Mouse (Mus musculus) hindbrain, embryonic 11.5 days (tissue): Measurements from ENCODE around the gene Aplp1. TPM values are rescaled to one million over a fixed set of nuclear protein-coding genes. Genes with fewer than 3 reads are reported as not detected.
A peak's percentile ranks its signal among the peaks of the same experiment; 100 is the strongest.

Source experiments
- ATAC-seq: fragments of 200-750 bp; cut with Nextera tagmentation; 2 replicates; pipeline ENCODE4 v1.8.0; 2017; ENCODE audit warnings: mild to moderate bottlenecking, moderate TSS enrichment, moderate library complexity; ENCODE audit not compliant: low FRiP score
- DNase-seq: peaks from one replicate; pipeline ENCODE4 v3.0.0-alpha.2; 2015; ENCODE audit warnings: low spot score
- H3K27ac ChIP-seq: fragments of 300-500 bp; sonication (generic); 2 replicates; pipeline ENCODE4 v1.5.1; 2014; ENCODE audit warnings: mild to moderate bottlenecking, low read depth, low read length
- H3K27me3 ChIP-seq: fragments of 300-500 bp; sonication (generic); 2 replicates; pipeline ENCODE4 v1.6.1; 2014; ENCODE audit warnings: mild to moderate bottlenecking, low read length, moderate library complexity, mixed read lengths; ENCODE audit not compliant: control insufficient read depth, insufficient read depth
- H3K36me3 ChIP-seq: fragments of 300-500 bp; sonication (generic); 2 replicates; pipeline ENCODE4 v1.6.1; 2014; ENCODE audit warnings: mild to moderate bottlenecking, low read length, moderate library complexity, mixed read lengths; ENCODE audit not compliant: control insufficient read depth, insufficient read depth
- H3K4me1 ChIP-seq: fragments of 300-500 bp; sonication (generic); replicated peaks from 2 replicates; pipeline ENCODE4 v1.6.1; 2014; ENCODE audit warnings: low read length, mixed read lengths; ENCODE audit not compliant: control insufficient read depth, insufficient read depth
- H3K4me2 ChIP-seq: fragments of 300-500 bp; sonication (generic); replicated peaks from 2 replicates; pipeline ENCODE4 v1.6.1; 2014; ENCODE audit warnings: mild to moderate bottlenecking, low read depth, low read length
- H3K4me3 ChIP-seq: fragments of 300-500 bp; sonication (generic); 2 replicates; pipeline ENCODE4 v1.5.1; 2014; ENCODE audit warnings: low read depth, low read length
- H3K9ac ChIP-seq: fragments of 300-500 bp; sonication (generic); 2 replicates; pipeline ENCODE4 v1.6.1; 2014; ENCODE audit warnings: low read depth, low read length
- H3K9me3 ChIP-seq: fragments of 300-500 bp; sonication (generic); 2 replicates; pipeline ENCODE4 v1.6.1; 2016; ENCODE audit warnings: low read length; ENCODE audit not compliant: control insufficient read depth
- WGBS: fragments of 180-500 bp; shearing (Covaris S2); extraction: QIAGEN DNeasy Blood & Tissue Kit; methylation state at CpG from one replicate; pipeline ENCODE4 v1.1.7; 2014; 5-methylcytosine and 5-hydroxymethylcytosine counted together
- polyA plus RNA-seq: library from polyadenylated mRNA; unstranded; fragments of >200 nt; fragmentation: Nextera tagmentation; extraction: Ambion mirVana; gene quantifications from 2 replicates; pipeline ENCODE4 v1.2.1, GENCODE M21; 2014

The Aplp1 gene
- polyA plus RNA-seq, 1 experiment from 2014 or later, result 165 TPM

DNA sequence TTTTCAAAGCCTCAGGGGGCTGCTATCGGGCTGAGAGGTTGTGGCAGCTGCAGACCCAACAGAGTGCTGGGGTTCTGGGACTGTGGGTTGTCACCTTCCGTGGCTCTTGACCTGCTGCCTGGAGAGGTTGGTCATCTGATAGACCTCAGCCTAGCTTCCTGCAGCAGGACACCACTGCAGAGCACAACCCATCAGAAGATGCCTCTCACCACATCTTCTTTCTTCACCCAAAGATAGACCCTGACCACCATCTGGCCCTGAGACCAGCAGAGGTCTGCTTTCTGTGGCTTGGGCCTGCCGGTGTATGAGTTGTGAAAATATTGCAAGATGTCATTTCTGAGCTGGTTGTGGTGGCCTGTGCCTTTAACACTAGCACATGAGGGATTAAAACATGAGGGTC is 34.3 kb downstream of the Aplp1 start:
- 73% methylated on average over 3 of the region's 3 CpGs for WGBS
- Histone ChIP-seq H3K9ac (no peak overlapping the region), H3K4me3 (no peak overlapping the region), H3K27me3 (no peaks in the 10 kb centered on the region), H3K27ac (no peak overlapping the region), H3K36me3 (no peaks in the 10 kb centered on the region), H3K4me2 (no peak overlapping the region), H3K4me1 (no peaks in the 10 kb centered on the region), H3K9me3 (no peaks in the 10 kb centered on the region)
- no peak for DNase-seq
- no peak for ATAC-seq

DNA sequence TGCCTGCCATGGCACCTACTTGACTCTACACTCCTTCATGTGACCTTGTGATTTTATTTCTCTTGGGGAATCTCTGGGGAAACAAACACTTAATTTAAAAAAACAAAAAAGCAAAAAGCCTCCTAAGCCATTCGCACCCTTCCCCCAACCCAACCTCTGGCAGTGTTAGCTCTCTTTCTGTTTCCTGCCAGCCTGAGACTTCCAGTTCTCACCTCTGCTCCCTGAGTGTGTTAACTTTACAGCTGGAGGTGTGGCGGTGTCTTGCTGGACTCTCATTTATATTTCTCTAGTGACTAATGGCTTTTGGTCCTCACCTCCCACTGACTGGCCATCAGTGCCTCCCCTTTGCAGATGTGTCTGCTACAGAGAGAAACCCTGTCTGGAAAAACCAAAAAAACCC is 35.5 kb downstream of the Aplp1 start:
- H3K9ac ChIP-seq, result no peak overlapping the region
- H3K4me1 ChIP-seq, result no peaks in the 10 kb centered on the region
- DNase-seq (no peak), ATAC-seq (no peak)
- WGBS, result 71% methylated on average over 2 of the region's 2 CpGs
- H3K36me3 ChIP-seq, result no peaks in the 10 kb centered on the region
- no peak overlapping the region for H3K4me2 ChIP-seq
- H3K4me3 ChIP-seq, result no peak overlapping the region
- no peaks in the 10 kb centered on the region for H3K9me3 ChIP-seq
- no peaks in the 10 kb centered on the region for H3K27me3 ChIP-seq
- H3K27ac ChIP-seq, result no peak overlapping the region

DNA sequence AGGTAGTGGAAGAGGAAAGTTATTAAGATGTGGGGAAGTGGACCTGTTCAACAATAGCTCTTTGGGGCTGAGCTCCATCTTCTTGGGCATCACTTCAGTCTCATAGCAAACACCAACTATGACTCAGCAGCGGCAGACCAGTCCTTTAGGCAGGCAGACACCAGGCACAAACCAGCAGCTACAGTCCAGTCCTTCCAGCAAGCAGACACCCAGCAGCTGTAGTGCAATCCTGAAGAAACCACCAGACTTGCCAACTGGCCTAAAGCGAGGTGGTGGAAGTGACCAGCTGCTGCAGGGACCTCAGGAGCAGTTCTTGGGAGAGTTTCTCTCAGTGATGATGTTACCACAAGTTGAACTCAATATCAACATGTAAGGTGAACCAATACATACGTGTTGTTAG is 36.7 kb downstream of the Aplp1 start:
- WGBS, result 92% methylated on average over 3 of the region's 3 CpGs
- Histone ChIP-seq H3K27me3 (no peaks in the 10 kb centered on the region), H3K36me3 (no peaks in the 10 kb centered on the region), H3K9ac (no peak overlapping the region), H3K4me1 (no peaks in the 10 kb centered on the region), H3K4me3 (no peak overlapping the region), H3K27ac (no peak overlapping the region), H3K4me2 (no peak overlapping the region), H3K9me3 (no peaks in the 10 kb centered on the region)
- no peak for ATAC-seq
- no peak for DNase-seq

DNA sequence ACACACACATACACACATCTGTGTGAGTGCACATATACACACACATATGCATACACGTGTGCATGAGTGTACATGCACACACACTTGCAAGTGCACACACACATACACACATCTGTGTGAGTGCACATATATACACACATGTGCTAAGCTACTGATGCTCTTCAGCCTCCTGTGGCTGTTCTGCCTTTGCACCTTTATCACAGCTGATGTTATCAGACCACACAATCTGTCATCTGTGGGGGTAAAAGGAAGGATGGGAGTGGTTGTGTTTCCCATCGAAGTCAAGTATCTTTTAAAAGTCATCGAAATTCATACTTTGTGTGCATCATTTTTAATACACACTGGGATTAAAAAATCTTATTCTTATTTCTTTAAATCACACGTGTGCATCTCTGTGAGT is 43.0 kb downstream of the Aplp1 start:
- no peak for DNase-seq
- 78% methylated on average over 4 of the region's 4 CpGs for WGBS
- H3K4me3 ChIP-seq, result no peak overlapping the region

DNA sequence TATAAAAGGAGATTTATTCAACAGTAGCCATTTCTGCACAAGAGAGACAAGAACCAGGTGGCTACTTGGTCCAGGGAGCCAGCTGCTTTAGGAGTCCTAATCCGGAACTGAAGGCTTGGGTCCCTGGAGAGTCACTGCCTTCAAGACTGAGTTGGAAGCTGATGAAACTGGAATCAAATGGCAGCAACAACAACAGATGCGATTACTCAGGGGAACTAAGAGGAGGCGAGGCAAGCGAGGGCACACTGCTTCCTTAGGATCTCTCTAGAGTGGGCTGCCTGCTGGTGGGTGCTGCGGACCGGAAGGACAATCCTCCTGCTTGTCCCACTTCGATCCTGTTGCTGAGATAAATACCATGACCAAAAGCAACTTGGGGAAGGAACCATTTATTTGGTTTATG is 45.7 kb downstream of the Aplp1 start:
- H3K27ac ChIP-seq, result no peak overlapping the region
- no peaks in the 10 kb centered on the region for H3K27me3 ChIP-seq
- H3K9ac ChIP-seq, result no peak overlapping the region
- H3K4me3 ChIP-seq, result no peak overlapping the region
- H3K4me2 ChIP-seq, result no peak overlapping the region
- H3K9me3 ChIP-seq, result no peaks in the 10 kb centered on the region
- 41% methylated on average over 7 of the region's 7 CpGs for WGBS
- H3K36me3 ChIP-seq, result no peaks in the 10 kb centered on the region
- DNase-seq, result peak; percentile 33
- ATAC-seq, result no peak
- no peaks in the 10 kb centered on the region for H3K4me1 ChIP-seq

More for the DNA sequence above, 43.0 kb downstream of the Aplp1 start:
- Histone ChIP-seq H3K36me3 (no peaks in the 10 kb centered on the region), H3K9ac (no peak overlapping the region), H3K9me3 (no peaks in the 10 kb centered on the region), H3K4me1 (no peaks in the 10 kb centered on the region), H3K27ac (no peak overlapping the region), H3K27me3 (no peaks in the 10 kb centered on the region), H3K4me2 (no peak overlapping the region)
- ATAC-seq, result no peak

DNA sequence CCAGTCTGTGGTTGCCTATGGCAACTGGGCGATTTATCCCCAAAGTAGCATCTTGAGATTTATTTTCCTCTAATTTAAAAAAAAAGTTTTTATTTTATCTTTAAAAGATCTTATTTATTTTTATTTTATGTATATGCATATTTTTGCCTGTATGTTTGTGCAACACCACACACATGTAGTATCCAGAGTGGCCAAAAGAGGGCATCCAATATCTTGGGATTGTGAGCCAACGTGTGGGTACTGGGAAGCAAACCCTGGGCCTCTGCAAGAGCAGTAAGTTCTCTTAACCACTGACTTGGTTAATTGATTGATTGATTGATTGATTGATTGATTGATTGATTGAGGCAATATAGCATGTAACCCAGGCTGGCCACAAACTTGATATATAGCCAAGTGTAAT is 50.5 kb downstream of the Aplp1 start:
- no peaks in the 10 kb centered on the region for H3K27me3 ChIP-seq
- H3K9me3 ChIP-seq, result no peaks in the 10 kb centered on the region
- no peak overlapping the region for H3K9ac ChIP-seq
- no peaks in the 10 kb centered on the region for H3K36me3 ChIP-seq
- no peak overlapping the region for H3K4me3 ChIP-seq
- DNase-seq, result peak; percentile 24
- H3K4me2 ChIP-seq, result no peak overlapping the region
- ATAC-seq, result no peak
- H3K27ac ChIP-seq, result no peak overlapping the region
- H3K4me1 ChIP-seq, result no peaks in the 10 kb centered on the region
- WGBS, result 36% methylated on average over 2 of the region's 2 CpGs

DNA sequence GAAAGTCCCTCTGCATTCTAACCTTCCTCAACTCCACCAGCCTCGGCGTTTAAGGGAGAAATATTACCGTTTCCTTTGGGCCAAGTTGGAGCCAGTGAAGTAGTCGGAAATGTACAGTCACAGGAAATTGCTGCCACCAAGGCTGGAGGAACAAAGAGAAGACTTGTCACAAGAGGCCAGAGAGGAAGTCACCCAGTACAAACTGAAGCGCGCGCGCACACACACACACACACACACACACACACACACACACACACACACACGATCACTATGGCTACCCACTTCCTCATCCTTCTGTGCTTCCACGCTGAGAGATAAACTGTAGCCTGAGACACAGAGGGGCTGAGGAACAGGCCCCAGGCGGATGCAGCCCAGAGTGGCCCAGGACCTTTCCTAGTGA is 51.0 kb downstream of the Aplp1 start:
- Histone ChIP-seq H3K4me3 (no peak overlapping the region), H3K36me3 (no peaks in the 10 kb centered on the region), H3K27ac (no peak overlapping the region), H3K4me1 (no peaks in the 10 kb centered on the region), H3K27me3 (no peaks in the 10 kb centered on the region), H3K9ac (no peak overlapping the region), H3K9me3 (no peaks in the 10 kb centered on the region), H3K4me2 (no peak overlapping the region)
- ATAC-seq (no peak), DNase-seq (no peak)
- 71% methylated on average over 8 of the region's 11 CpGs for WGBS

DNA sequence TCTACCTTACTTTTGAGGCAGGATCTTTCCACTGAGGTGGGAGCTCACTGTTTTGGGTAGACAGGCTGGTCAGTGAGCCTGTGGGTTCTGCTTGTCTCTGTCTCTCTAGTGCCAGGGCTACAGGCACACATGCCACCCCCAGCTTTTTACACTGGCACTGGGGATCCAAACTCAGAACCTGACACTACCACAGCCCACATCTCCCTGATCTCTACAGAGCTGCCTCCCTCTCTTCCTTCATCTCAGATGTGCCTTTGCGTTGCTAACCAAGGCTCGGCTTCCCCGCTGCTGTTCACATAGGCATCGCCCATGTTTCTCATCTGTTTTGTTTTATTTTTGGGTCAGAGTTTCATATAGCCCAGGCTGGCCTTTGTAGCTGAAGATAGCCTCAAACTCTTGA is 51.7 kb downstream of the Aplp1 start:
- Histone ChIP-seq H3K27me3 (no peaks in the 10 kb centered on the region), H3K4me3 (no peak overlapping the region), H3K4me1 (no peaks in the 10 kb centered on the region), H3K9ac (no peak overlapping the region), H3K9me3 (no peaks in the 10 kb centered on the region), H3K36me3 (no peaks in the 10 kb centered on the region), H3K4me2 (no peak overlapping the region), H3K27ac (no peak overlapping the region)
- WGBS, result 84% methylated on average over 4 of the region's 4 CpGs
- DNase-seq (no peak), ATAC-seq (no peak)

DNA sequence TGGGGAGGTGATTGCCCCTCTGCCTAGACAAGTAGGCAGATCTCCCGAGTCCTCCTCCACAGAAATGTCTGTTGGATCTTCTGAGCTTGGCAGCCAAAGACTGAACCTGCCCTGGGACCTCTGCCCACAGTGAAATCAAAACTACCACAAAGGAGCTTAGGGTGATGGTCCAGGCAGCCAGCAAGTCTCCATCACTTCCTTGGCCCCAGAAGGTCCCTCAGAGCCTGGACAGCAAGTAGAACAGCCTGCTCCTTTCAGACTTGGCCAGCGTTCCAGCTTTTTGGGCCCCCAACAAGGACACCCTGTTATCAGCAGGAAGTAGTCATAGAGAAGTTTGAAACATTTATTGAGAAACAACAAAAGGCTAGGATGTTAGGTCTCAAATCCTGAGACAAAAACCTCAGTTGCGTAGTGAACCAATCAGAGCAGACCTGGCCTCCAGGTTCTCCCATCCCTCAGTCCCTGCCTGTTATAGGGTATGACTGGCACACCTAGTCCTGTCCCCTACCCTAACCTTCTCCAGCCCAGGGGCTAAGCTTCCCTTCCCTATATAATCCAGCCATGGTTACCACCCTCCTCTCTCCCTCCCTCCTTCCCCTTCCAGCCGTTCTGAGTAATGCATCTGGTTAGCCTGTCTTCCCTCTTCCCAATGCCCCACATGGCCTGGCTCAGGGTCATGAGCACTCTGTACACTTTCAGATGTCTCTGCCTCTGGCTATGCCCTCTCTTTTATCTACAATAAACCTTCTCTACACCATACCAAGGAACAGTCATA is 52.4 kb downstream of the Aplp1 start:
- Histone ChIP-seq H3K9me3 (no peaks in the 10 kb centered on the region), H3K4me1 (no peaks in the 10 kb centered on the region), H3K36me3 (no peaks in the 10 kb centered on the region), H3K27me3 (no peaks in the 10 kb centered on the region), H3K27ac (no peak overlapping the region), H3K9ac (no peak overlapping the region), H3K4me2 (no peak overlapping the region), H3K4me3 (no peak overlapping the region)
- no peak for DNase-seq
- ATAC-seq, result no peak
- WGBS, result 74% methylated on average over 4 of the region's 4 CpGs
